Comparison of ENCODE assay signal across 7 mouse cellular contexts in genomic region chr16:3116113-3116511, GRCm38 (mm10).
A peak's percentile ranks its signal among the peaks of the same experiment; 100 is the strongest.
DNase-seq lines count a peak whose midpoint lies in the region; ATAC-seq and TF ChIP-seq lines count a peak whose summit lies in the region.
"Not testable (repeated sequence)": the region's sequence is repeated elsewhere in the genome, so short reads cannot be mapped to it uniquely, and the experiment has no call there.

No protein-coding gene starts in this region.

- TF ChIP-seq CTCF in left cerebral cortex, adult 2 months (IDR thresholded peaks at IDR 0.05); stomach, postnatal 0 days (IDR thresholded peaks at IDR 0.05; ENCODE audit: low read depth): not testable (repeated sequence)

- H3K4me1 ChIP-seq in stomach, postnatal 0 days (replicated peaks; ENCODE audit: control insufficient read depth, insufficient read depth): not testable (repeated sequence)

- not testable (repeated sequence) for H3K9me3 ChIP-seq in stomach, postnatal 0 days (ENCODE audit: control insufficient read depth, low read length)

- H3K27me3 ChIP-seq in stomach, postnatal 0 days (ENCODE audit: control insufficient read depth, insufficient read depth, low read length): not testable (repeated sequence)

- peak; percentile 32 for DNase-seq in adipocyte (ENCODE audit: low spot score)
- peak; percentile 6 for DNase-seq in cerebellum, postnatal 25 days
- DNase-seq in heart, adult 8-10 months (ENCODE audit: low spot score): peak; percentile 71
- peak; percentile 38 to 56 for DNase-seq in kidney, adult 8-10 months
- peak; percentile 38 to 47 for DNase-seq in left cerebral cortex, adult 2 months (ENCODE audit: extremely low spot score in 1 of 2, low spot score in 2 of 2)
- peak; percentile 37 for DNase-seq in naive thymus-derived CD4-positive, alpha-beta T cell, adult 2 months (ENCODE audit: low read depth)
- not testable (repeated sequence) for DNase-seq in stomach, postnatal 0 days (ENCODE audit: low spot score)

- peak; percentile 43 for ATAC-seq in stomach, postnatal 0 days (ENCODE audit: low FRiP score, low TSS enrichment)

- 74% methylated on average over 2 of the region's 3 CpGs for WGBS in stomach, postnatal 0 days

- H3K9ac ChIP-seq in stomach, postnatal 0 days (ENCODE audit: low read length): not testable (repeated sequence)

- H3K4me2 ChIP-seq in stomach, postnatal 0 days (replicated peaks; ENCODE audit: low read depth): not testable (repeated sequence)

- H3K36me3 ChIP-seq in stomach, postnatal 0 days (ENCODE audit: control insufficient read depth, insufficient read depth, low read length): not testable (repeated sequence)

- intact Hi-C loops in left cerebral cortex, adult 2 months (cut with DNase I): not testable (repeated sequence)

- H3K4me3 ChIP-seq in left cerebral cortex, adult 2 months; stomach, postnatal 0 days (ENCODE audit: low read depth, low read length): not testable (repeated sequence)

- not testable (repeated sequence) for H3K27ac ChIP-seq in left cerebral cortex, adult 2 months; stomach, postnatal 0 days (replicated peaks)

- not testable (repeated sequence) for TF ChIP-seq EP300 in stomach, postnatal 0 days (optimal IDR thresholded peaks at IDR 0.05)
